Mouse (Mus musculus): ENCODE measurements around the gene Lman2l.

DNA sequence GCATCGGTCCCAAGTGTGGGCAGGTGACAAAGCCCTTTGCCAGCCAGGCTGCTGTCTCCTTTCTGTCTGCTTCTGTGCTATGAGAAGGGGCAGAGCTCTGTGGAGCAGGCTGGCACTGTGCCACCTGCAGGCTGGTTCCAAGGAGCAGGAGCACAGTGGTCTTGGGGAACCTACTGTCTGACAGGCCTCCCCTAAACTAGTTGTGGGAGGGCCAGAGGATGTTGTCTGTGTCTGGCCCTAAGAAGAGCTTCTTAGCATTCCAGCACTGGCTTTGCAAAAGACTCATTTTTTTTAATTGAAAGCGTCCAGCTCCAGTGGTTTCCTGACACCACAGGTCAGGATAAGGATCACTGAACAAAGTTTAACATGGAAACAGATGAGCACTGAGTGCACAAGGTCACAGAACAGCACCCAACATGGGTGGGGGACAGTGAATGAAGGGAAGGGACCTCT lies 33.3 kb upstream of the Lman2l start:
- TF ChIP-seq CTCF (IDR thresholded peaks at IDR 0.05; ENCODE audit: borderline replicate concordance, extremely low read depth, insufficient read depth, insufficient read length) (no peak), POLR2A (IDR thresholded peaks at IDR 0.05; ENCODE audit: borderline replicate concordance, extremely low read depth, insufficient read depth, insufficient read length, poor library complexity, severe bottlenecking) (no peak)
